Mouse (Mus musculus) inflammation-experienced regulatory T-cells, adult 16 weeks (primary cell): ENCODE results near the gene Hist1h3g. TPM values are rescaled to one million over a fixed set of nuclear protein-coding genes. Genes with fewer than 3 reads are reported as not detected.

Experiments
- polyA plus RNA-seq: library from polyadenylated mRNA; unstranded; fragments of 100-300 nt; shearing (Covaris generic); gene quantifications from one replicate; pipeline ENCODE4 v1.2.1, GENCODE M21; 2017

The Hist1h3g gene
- not detected for polyA plus RNA-seq

GRCm38 (mm10) chr13:23535137-23536075 lies at the start of gene Hist1h3g:
Hist1h3g (plus strand) TSS chr13:23535422.

GRCm38 (mm10) chr13:23488400-23489322 lies 46.6 kb upstream of the Hist1h3g start, which contains the start of gene Btn2a2:
Btn2a2 (minus strand) TSS chr13:23488857.

GRCm38 (mm10) chr13:23530901-23531875 lies 4.0 kb upstream of the Hist1h3g start, which contains the start of gene Hist1h4h:
Hist1h4h (plus strand) TSS chr13:23531050.

GRCm38 (mm10) chr13:23533560-23534367 lies 1.5 kb upstream of the Hist1h3g start, which contains the start of gene Hist1h2af:
Hist1h2af (plus strand) TSS chr13:23533906.

GRCm38 (mm10) chr13:23542999-23543607 lies 7.9 kb downstream of the Hist1h3g start, which contains the start of gene Hist1h2bh:
Hist1h2bh (minus strand) TSS chr13:23543392.

GRCm38 (mm10) chr13:23543965-23544786 lies 9.0 kb downstream of the Hist1h3g start, which contains the start of gene Hist1h3f:
Hist1h3f (plus strand) TSS chr13:23544052.

GRCm38 (mm10) chr13:23551146-23551834 lies 16.1 kb downstream of the Hist1h3g start, which contains the start of gene Hist1h4f:
Hist1h4f (minus strand) TSS chr13:23551648.

GRCm38 (mm10) chr13:23552962-23553361 lies 17.7 kb downstream of the Hist1h3g start, which contains the start of gene Hist1h1d:
Hist1h1d (plus strand) TSS chr13:23553262.

GRCm38 (mm10) chr13:23561883-23562659 lies 26.8 kb downstream of the Hist1h3g start, which contains the start of gene Hist1h3e:
Hist1h3e (minus strand) TSS chr13:23562369.

GRCm38 (mm10) chr13:23571022-23571503 lies 35.8 kb downstream of the Hist1h3g start, which contains the start of the genes Hist1h2ae and Hist1h2bg:
Hist1h2ae (minus strand) TSS chr13:23571220.
Hist1h2bg (plus strand) TSS chr13:23571396.

GRCm38 (mm10) chr13:23573898-23574524 lies 38.8 kb downstream of the Hist1h3g start, which contains the start of the genes Hist1h2bf and Hist1h2ad:
Hist1h2bf (minus strand) TSS chr13:23574196.
Hist1h2ad (plus strand) TSS chr13:23574381.

GRCm38 (mm10) chr13:23575271-23575851 lies 40.1 kb downstream of the Hist1h3g start, which contains the start of gene Hist1h3d:
Hist1h3d (plus strand) TSS chr13:23575763.

GRCm38 (mm10) chr13:23581408-23582218 lies 46.4 kb downstream of the Hist1h3g start, which contains the start of gene Hist1h4d:
Hist1h4d (plus strand) TSS chr13:23581598.

